Mouse (Mus musculus) heart, postnatal 0 days (tissue): ENCODE results near the gene Rpia.

Experiments used
- CTCF ChIP-seq: IDR thresholded peaks from 2 replicates; pipeline ENCODE4 v1.5.1; 2016; ENCODE audit warnings: antibody characterized with exemption, control low read depth, low read depth
- EP300 ChIP-seq: IDR thresholded peaks from 2 replicates; pipeline ENCODE4 v1.6.1; 2016; ENCODE audit warnings: antibody characterized with exemption, low read depth

- no peak for TF ChIP-seq CTCF
- TF ChIP-seq EP300 = no peak
Measured at GRCm38 (mm10) chr6:70837297-70837696, 45.3 kb upstream of the Rpia start.
